Mouse (Mus musculus) frontal cortex, postnatal 14 days (tissue): Measurements from ENCODE around the gene Taf12.

Experiments used
- DNase-seq, 2 experiments: peaks; one replicate each; pipeline ENCODE4 v3.0.0; 2022; ENCODE audit warnings: low spot score in 2 of 2

Gene Taf12

DNA sequence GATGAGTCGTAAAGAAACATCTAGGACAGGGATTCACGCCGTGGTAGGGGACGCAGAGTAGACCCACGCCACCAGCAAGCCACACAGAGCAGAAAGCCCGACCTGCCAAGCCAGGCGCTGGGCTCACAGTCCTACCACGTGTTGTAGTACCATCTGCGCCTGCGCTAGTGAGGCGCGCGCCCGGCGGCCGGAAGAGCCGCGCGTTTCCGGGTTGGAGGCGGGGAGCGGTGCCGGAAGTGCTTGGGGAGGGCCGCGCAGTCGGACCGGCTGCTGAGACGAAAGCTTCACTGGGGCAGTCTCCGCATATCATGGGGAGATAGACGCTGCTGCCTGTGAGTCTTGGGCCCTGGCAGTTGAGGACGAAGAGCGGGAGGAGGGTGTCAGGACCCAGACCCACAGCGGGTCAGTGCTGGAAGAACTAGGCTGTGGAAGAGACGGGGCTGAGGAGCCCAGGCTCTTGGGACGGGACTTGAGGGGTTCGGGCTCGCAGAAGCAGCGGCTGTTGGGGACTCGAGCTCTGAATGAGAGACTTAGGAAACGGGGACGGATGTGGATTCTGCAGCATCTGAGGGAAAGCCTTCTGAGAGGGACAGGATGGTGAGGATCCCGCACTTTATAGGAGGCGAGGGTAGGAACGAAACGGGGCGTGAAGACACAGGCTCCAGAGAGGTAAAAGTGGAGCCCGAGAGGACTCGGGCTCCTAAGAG is at the start of gene Taf12:
Taf12 (plus strand) TSS at position 220 of the 707 bp plus-strand sequence.
- peak; percentile 85 to 86 for DNase-seq

DNA sequence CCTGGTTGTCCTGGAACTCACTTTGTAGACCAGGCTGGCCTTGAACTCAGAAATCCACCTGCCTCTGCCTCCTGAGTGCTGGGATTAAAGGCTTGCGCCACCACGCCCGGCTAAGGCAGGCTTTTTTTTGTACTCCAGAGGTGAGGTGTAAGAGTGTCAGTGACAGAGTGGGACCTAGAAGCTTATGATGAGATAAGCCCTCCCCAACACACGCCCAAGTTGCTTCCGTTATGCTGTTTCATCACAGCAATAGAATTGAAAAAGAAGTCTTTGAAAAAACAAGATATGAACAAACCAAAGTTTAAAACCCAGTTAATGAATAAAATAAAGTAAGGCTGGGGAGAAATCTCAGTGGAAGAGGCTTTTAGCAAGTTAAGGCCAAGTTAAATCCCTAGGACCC is 43.8 kb upstream of the Taf12 start:
- no peak for DNase-seq

DNA sequence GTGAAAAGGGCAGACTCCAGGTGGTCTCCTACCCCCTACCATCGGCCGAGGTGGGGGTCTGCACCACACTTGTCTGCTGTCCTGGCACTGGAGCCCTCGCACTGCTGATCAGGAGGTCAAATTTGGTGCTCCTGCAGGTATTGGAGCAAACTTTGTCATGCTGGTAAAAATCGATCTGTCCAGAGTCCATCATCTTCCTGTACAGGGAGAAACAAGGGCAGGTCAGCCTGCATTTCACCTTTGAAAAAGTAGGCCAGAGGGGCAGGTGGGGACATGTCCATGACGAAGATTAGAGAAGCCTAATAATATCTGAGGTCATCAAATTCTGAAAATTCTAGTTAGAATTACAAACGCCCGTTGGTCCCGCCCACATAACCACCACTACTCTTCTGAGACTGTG is 39.5 kb upstream of the Taf12 start:
- no peak for DNase-seq

DNA sequence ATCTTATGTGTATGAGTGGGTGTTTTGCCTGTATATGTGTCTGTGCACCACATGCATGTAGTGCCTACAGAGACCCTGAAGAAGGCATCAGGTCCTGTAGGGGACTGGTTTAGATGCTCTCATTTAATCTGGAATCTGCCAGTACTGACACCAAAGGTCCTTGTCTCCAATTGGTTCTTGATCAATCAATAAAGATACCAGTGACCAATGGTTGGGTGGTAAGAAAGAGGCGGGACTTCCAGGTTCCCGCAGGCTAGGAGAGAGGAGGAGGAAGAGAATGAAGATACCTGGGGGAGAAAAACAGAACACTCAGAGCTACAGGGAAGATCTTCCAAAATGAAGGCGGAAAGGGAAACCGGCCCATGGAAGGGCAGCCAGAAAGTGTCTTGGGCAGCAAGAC is 35.8 kb upstream of the Taf12 start:
- DNase-seq = no peak

DNA sequence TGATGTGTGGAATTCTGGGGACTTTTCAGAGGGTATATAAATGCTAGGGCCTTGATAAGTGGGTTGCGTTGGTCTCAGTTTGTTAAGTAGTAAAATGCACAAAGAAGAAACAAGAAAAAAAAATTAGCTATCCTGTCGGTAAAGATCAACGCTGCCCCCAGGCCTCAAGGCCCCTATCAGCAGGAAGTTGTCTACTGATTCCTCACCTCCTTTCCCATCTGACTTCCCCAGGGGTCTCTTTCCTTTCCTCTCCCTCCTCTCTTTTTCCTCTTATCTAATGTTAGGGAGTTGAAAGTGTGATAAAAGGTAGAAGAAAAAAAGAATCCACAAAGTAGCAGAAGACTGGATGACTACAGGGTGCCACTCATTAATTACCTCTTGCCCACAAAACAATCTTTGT is 33.8 kb upstream of the Taf12 start:
- DNase-seq = no peak

DNA sequence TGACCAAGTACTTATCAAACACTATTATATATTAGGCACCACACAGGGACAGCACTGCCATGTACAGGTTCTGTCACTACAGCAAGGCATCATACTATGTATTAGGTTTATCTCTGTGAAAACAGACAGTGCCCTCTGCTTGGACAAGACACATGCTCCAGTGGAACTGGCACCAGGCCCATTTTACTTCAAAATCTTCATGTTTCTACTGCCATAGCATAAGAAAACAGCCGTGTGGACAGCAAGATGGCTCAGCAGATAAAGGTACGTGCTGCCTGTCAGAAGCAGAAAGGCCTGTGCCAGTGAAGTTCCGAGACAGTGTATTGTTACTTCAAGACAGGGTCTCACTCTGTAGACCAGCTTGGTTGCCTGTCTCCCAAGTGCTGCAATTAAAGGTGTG is 33.0 kb upstream of the Taf12 start:
- DNase-seq = no peak

DNA sequence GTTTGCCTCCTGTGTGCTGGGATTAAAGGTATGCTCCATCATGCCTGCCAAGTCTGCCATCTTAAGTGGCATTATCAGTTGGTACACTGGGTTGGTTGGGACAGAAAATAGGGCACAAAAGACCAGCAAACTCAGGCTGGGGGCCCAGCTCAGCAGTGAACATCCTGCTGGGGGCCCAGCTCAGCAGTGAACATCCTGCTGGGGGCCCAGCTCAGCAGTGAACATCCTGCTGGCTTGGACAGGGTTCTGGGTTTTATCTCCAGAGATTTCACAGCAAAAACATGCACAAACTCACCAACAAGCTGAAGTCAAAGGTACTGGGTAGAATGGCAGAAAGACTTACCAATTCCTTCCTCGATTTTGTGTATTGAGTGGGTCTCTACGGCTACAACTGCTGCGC is 28.5 kb upstream of the Taf12 start:
- DNase-seq = no peak

DNA sequence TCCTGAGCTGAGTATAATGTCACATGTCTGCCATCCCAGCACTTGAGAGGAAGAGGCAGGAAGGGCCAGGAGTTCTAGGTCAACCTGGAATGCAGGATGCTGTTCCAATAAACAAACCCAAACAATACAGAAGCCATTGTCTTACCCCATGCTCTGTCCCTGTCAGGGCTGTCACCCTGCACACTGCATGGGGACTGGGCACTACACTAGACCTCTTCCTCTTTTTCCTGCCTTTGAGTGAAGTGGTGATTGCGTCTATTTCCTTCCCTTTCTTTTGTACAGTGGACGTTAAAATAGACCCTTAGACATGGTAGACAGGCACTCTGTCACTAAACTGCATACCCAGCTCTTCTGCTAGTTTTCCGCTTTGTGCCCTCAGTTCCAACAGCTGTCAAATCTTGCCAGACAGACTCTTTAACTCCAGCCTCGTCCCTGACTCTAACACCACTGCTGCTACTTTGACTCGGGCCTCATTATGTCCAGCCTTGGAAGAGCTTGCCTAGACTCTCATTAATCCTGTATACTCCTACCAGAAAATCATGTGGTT is 26.7 kb upstream of the Taf12 start:
- no peak for DNase-seq

DNA sequence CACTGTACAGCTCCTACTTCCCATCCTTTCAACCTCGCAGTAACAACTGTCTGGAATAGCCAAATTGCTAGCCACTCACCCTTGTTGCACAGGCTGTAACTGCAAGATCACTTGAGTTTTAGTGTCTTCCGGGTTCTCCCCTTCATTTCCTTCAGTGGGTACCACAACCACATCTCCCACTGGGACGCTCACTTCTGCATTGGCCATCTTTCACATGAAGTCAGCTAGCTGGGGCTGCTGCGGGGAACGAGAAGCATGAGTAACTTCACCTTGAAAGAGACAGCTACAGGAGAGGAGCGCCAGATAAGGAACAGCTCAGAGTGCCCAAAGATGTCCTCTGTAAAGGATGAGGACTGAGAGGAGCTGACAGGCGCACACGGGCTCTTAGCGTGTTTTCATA is 22.6 kb upstream of the Taf12 start:
- no peak for DNase-seq

DNA sequence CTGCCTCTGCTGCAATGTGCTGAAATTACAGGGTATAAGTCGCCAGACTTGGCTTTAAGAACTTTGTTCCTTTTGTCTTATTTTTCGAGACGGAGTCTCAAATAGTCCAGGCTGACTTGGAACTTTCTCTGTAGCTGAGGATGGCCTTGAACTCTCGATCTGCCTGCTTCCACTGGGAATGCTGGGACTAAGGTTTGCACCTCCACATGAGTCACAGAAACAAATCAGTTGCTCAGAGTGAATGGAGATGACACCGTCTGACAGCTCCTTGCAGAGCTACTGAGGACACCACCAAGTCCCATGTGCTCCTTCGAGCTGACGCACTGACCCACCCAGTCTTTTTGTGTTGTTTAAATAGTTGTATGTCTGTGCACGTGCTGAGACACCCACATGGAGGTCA is 21.0 kb upstream of the Taf12 start:
- no peak for DNase-seq

DNA sequence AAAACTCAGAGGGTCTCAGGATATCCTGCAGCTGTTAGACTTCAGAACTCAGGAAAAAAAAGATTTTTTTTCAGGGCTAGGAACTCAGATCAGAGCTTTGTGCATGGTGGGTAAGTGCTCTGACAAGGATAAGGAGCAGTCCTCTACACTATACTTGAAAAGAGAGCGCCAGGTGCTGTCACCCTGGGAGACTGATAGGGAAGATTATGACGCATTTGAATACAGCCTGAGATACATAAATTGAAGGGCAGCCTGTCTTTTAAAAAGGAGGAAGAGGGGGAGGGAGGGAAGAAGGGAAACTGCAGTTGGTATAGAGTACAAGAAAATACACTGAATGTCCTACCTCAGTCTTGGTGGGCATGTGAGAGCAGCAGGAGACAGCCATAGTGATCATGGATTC is 20.6 kb upstream of the Taf12 start:
- no peak for DNase-seq

DNA sequence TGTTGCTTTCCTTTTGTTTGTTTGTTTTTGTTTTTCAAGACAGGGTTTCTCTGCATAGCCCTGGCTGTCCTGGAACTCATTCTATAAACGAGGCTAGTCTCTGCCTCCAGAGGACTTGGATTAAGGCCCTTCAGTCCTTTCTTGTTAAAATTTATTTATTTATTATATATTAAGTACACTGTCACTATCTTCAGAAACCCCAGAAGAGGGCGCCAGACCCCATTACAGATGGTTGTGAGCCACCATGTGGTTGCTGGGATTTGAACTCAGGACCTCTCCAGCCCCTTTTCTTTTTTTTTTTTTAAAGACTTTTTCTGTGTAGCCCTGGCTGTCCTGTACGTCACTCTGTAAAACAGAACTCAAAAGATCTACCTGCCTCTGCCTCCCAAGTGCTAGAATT is 19.2 kb upstream of the Taf12 start:
- no peak for DNase-seq

DNA sequence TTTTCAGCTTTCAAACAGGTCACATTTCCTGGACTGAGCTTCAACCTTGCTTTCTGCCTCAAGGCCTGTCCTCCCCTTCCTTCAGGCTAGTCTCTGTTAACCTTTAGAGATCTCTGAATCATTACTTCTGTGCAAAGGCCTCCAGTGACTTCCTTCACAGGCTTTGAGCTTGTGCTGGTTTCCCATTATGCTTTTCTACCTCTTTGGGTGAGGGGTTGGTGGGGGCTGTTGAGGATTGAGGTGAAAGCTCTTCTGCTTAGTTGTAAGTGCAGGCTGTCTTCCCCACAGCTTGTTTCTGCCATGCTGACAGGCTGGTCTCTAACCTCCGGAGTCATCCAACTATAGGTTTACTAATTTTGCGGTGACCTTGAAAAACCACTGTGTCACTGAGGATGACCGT is 17.8 kb upstream of the Taf12 start:
- DNase-seq = no peak

DNA sequence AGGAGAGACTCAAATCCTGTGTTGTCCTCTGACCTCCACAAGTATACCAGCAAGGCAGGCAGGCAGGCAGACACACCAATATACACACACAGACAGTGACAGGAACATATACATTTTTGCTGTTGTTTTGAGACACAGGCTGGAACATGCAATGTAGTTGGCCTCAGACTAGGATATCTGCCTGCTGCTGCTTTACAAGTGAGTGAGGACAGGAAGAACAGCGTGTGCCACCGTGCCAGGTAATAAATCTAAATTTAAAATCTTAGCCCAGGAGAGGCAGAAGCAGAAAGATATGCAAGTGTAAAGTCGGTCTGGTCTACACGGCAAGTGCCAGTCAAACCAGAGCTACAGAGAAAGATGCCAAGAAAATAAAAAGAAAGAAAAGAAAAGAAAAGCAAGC is 14.9 kb upstream of the Taf12 start:
- no peak for DNase-seq

DNA sequence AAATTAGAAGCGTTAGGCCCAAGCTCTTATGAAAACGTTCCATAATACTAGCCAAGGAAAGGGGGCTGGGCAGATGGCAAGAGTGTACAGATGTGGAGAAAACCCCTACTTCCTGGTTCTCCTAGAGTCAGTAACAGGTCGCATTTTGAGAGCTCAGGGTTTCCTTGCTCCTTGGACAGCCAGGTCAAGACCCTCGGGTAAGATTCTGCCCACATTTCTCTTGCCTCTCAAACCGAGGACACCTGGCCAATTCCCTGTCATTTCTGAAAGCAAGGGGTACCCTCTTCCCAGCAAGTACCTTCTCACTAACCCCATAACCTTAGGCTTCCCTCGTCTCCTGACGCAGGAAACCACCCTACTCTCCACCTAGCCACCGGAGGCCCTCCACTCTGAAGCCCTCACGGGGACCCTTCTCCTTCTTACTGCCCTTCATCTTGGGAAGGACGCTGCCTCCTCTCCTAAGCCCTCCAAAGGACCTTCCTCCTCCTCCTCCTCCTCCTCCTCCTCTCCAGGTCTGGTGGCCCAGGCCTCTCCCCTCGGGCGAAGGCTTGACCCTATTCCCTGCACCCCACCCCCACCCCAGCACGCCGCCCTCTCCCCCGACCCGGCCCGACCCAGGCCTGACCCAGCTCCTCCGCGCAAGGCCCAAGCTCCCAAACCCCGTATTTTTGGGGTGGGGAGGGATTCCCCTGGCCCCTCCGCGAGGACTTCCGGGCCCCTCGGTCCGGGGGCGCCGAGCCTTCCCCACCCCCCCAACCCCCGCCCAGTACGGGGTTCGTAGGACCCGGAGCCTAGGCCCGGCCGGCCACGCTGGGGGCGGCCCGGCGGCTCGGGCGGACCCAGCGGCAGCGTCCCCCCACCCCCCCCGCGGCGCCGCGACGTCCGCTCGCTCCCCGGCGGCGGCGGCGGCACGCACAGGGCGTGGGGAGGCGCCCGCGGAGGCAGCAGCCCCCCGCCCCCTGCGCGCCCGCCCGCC is 13.5 kb upstream of the Taf12 start:
- peak in 1 of 2 experiments; percentile 17 for DNase-seq

DNA sequence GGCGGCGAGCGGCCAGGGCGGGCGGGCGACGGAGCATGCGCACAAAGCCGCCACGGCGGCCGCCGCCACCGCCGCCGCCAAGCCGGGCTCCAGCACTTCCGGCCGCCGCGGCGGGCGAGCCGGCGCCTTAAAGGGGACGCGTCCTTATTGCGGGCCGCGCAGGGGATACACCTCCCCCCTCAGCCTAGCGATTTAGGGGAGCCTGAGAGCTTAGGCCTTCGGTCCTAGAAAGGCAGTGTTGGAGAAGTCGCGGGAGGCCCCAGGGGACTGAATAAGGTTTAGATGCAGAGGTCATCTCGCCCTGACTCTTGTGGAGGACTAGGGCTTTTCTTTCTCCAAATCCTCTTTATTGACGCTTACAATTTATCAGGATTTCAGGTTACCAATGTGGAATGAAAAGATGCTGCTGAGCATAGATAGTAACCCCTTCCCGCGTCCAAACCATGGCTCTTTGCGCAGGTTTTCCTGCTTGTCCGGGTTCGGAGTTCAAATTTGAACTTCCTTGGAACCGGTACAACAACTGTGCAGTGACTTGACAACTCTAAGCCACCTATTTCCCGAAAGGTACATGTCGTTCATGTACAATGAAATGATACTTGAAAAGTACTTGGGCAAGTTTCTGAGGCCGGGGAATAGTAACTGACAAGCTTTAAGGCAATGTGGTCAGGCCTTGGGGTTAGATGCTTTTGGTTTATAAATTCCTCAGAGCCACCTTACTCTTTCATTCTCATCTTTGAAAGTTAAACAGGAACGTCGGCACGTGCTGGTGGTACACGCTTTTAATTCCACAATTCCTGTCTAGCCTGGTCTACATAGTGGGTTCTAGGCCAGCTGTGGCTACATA is 12.4 kb upstream of the Taf12 start, which contains the start of gene Gmeb1:
Gmeb1 (minus strand) TSS at position 89 of the 844 bp plus-strand sequence.
- DNase-seq = peak; percentile 45 to 57

DNA sequence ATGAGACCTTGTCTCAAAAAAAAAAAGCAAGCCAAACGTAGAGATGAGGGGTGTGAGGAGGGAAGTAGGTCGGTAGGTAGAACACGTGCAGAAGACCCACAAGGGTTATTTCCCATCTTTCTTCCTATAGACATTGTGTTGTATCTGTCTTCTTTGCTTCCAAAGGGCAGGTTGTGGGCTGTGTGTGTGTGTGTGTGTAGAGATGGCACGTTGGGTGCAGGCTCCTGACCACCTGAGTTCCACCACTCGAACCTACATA is 11.9 kb upstream of the Taf12 start:
- no peak for DNase-seq

DNA sequence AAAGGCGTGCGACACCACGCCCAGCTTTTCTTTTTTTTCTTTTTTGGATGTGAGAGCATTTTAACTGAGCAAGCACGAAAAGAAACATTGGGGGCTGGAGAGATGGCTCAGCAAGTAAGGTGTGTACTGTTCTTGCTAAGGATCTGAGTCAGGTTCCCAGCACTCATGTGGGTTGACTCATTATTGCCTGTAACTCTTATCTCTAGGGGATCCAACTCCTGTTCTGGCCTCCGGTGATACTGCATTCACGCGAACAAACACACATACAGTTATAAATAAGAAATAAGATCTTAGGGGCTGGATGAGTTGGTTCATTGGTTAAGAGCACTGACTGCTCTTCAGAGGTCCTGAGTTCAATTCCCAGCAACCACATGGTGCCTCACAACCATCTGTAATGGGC is 10.9 kb upstream of the Taf12 start:
- DNase-seq = no peak

DNA sequence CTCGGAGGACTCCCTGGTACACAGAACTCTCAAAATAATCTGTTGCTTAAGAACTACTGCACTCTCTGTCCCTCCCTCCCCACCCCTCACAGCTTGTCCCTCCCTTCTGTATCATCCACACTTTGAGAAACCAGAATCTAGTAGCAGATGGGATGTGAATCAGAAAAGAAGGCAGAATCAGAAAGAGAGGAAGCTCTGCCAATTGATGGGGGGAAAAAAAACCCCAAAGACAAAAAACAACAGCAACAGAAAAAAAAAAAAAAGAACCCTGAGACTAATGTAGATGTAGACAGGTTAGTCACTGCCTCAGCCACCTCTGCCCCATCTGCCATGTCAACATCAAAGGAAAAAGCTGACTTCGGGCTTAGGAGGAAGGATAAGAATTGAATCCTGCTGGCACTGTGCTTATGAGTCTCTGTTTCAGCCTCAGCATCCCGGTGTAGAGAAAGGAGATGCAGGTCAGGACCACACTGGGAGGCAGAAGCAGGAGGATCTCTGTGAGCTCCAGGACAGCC is 7.3 kb upstream of the Taf12 start:
- DNase-seq = no peak

DNA sequence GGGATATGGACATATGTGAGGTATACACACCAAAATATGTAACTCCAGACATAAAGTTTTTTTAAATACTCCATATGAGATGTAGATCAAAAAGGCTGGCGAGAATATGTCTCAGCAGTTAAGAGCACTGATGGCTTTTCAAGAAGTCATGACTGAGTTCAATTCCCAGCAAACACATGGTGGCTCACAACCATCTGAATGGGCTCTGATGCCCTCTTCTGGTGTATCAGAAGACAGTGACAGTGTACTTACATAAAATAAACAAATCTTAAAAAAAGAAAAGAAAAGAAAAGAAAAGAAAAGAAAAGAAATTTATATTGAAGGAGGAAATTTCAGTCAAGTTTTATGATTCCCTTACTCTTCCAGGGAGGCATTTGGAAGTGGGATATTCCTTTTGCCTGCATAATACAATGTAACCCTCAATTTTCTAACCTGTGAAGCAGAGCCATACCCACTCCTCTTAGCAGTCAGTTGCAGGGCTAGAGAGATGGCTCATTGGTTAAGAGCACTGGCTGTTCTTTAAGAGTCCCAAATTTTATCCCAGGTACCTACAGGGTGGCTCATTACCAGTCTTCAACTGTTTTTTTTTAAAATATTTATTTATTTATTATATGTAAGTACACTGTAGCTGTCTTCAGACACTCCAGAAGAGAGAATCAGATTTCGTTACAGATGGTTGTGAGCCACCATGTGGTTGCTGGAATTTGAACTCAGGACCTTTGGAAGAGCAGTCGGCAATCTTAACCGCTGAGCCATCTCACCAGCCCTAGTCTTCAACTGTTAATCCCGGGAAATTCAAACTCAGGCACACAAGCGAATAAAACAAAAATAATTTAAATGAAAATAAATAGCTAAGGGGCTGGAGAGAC is 5.1 kb upstream of the Taf12 start:
- DNase-seq = no peak
